Mouse (Mus musculus): ENCODE data around the gene Ggt6. TPM values are rescaled to one million over a fixed set of nuclear protein-coding genes. Genes with fewer than 3 reads are reported as not detected.

The Ggt6 gene
- polyA plus RNA-seq, 1 experiment from 2014 or later: 0.79 TPM

- H3K9me3 ChIP-seq (ENCODE audit: low read length): no peaks in the 10 kb centered on the region
- 69% methylated on average over 5 of the region's 5 CpGs for WGBS (ENCODE audit: insufficient replicate concordance)
- H3K9ac ChIP-seq (replicated peaks): no peak overlapping the region
- H3K4me3 ChIP-seq (ENCODE audit: low read depth, low read length): no peak overlapping the region
- no peak for ATAC-seq
- TF ChIP-seq CTCF (IDR thresholded peaks at IDR 0.05; ENCODE audit: low read depth) (no peak), EP300 (IDR thresholded peaks at IDR 0.05; ENCODE audit: low read depth) (no peak)
- H3K27ac ChIP-seq (ENCODE audit: low read depth): no peak overlapping the region
- H3K27me3 ChIP-seq (ENCODE audit: insufficient read depth, low read length): no peaks in the 10 kb centered on the region
- DNase-seq: no peak
- H3K36me3 ChIP-seq (replicated peaks; ENCODE audit: insufficient read depth, low read length): no peaks in the 10 kb centered on the region
- H3K4me2 ChIP-seq (ENCODE audit: low read depth, low read length): no peak overlapping the region
- no peaks in the 10 kb centered on the region for H3K4me1 ChIP-seq (ENCODE audit: insufficient read depth)
Measured at GRCm38 (mm10) chr11:72402017-72402416, 33.3 kb upstream of the Ggt6 start.

GRCm38 (mm10) chr11:72402969-72403368 is 32.4 kb upstream of the Ggt6 start:
- Histone ChIP-seq H3K9ac (replicated peaks) (no peak overlapping the region), H3K4me2 (ENCODE audit: low read depth, low read length) (no peak overlapping the region), H3K4me1 (ENCODE audit: insufficient read depth) (no peaks in the 10 kb centered on the region), H3K36me3 (replicated peaks; ENCODE audit: insufficient read depth, low read length) (no peaks in the 10 kb centered on the region), H3K4me3 (ENCODE audit: low read depth, low read length) (no peak overlapping the region), H3K27me3 (ENCODE audit: insufficient read depth, low read length) (no peaks in the 10 kb centered on the region), H3K27ac (ENCODE audit: low read depth) (no peak overlapping the region), H3K9me3 (ENCODE audit: low read length) (no peaks in the 10 kb centered on the region)
- 83% methylated on average over 11 of the region's 12 CpGs for WGBS (ENCODE audit: insufficient replicate concordance)
- TF ChIP-seq EP300 (IDR thresholded peaks at IDR 0.05; ENCODE audit: low read depth): no peak
- TF ChIP-seq CTCF (IDR thresholded peaks at IDR 0.05; ENCODE audit: low read depth): no peak
- DNase-seq (no peak), ATAC-seq (no peak)

GRCm38 (mm10) chr11:72405532-72405931 is 29.8 kb upstream of the Ggt6 start:
- no peaks in the 10 kb centered on the region for H3K9me3 ChIP-seq (ENCODE audit: low read length)
- H3K9ac ChIP-seq (replicated peaks): no peak overlapping the region
- H3K36me3 ChIP-seq (replicated peaks; ENCODE audit: insufficient read depth, low read length): no peaks in the 10 kb centered on the region
- H3K4me3 ChIP-seq (ENCODE audit: low read depth, low read length): no peak overlapping the region
- H3K27me3 ChIP-seq (ENCODE audit: insufficient read depth, low read length): no peaks in the 10 kb centered on the region
- TF ChIP-seq EP300 (IDR thresholded peaks at IDR 0.05; ENCODE audit: low read depth): no peak
- no peak for TF ChIP-seq CTCF (IDR thresholded peaks at IDR 0.05; ENCODE audit: low read depth)
- H3K4me2 ChIP-seq (ENCODE audit: low read depth, low read length): no peak overlapping the region
- H3K27ac ChIP-seq (ENCODE audit: low read depth): no peak overlapping the region
- ATAC-seq (no peak), DNase-seq (no peak)
- 66% methylated on average over 4 of the region's 4 CpGs for WGBS (ENCODE audit: insufficient replicate concordance)
- H3K4me1 ChIP-seq (ENCODE audit: insufficient read depth): no peaks in the 10 kb centered on the region

- H3K27me3 ChIP-seq (ENCODE audit: insufficient read depth, low read length): peaks cover 4% of the 10 kb centered on the region; the same call in 1 of the 2 replicates
- no peak overlapping the region for H3K27ac ChIP-seq (ENCODE audit: low read depth)
- no peak for ATAC-seq
- WGBS (ENCODE audit: insufficient replicate concordance): 64% methylated on average over 8 of the region's 8 CpGs
- H3K36me3 ChIP-seq (replicated peaks; ENCODE audit: insufficient read depth, low read length): no peaks in the 10 kb centered on the region
- H3K4me2 ChIP-seq (ENCODE audit: low read depth, low read length): no peak overlapping the region
- DNase-seq: no peak
- H3K4me1 ChIP-seq (ENCODE audit: insufficient read depth): peaks cover 4% of the 10 kb centered on the region; the same call in 1 of the 2 replicates
- no peak overlapping the region for H3K9ac ChIP-seq (replicated peaks)
- no peak overlapping the region for H3K4me3 ChIP-seq (ENCODE audit: low read depth, low read length)
- TF ChIP-seq EP300 (IDR thresholded peaks at IDR 0.05; ENCODE audit: low read depth): no peak
- no peak for TF ChIP-seq CTCF (IDR thresholded peaks at IDR 0.05; ENCODE audit: low read depth)
- H3K9me3 ChIP-seq (ENCODE audit: low read length): no peaks in the 10 kb centered on the region
Measured at GRCm38 (mm10) chr11:72406079-72406675, 29.1 kb upstream of the Ggt6 start.

GRCm38 (mm10) chr11:72407081-72407480 is 28.2 kb upstream of the Ggt6 start:
- no peak for TF ChIP-seq CTCF (IDR thresholded peaks at IDR 0.05; ENCODE audit: low read depth)
- no peak for TF ChIP-seq EP300 (IDR thresholded peaks at IDR 0.05; ENCODE audit: low read depth)
- Histone ChIP-seq H3K36me3 (replicated peaks; ENCODE audit: insufficient read depth, low read length) (no peaks in the 10 kb centered on the region), H3K4me1 (ENCODE audit: insufficient read depth) (peaks cover 11% of the 10 kb centered on the region), H3K27me3 (ENCODE audit: insufficient read depth, low read length) (peaks cover 8% of the 10 kb centered on the region; the same call in 1 of the 2 replicates), H3K27ac (ENCODE audit: low read depth) (no peak overlapping the region), H3K4me2 (ENCODE audit: low read depth, low read length) (no peak overlapping the region), H3K9ac (replicated peaks) (no peak overlapping the region), H3K9me3 (ENCODE audit: low read length) (no peaks in the 10 kb centered on the region), H3K4me3 (ENCODE audit: low read depth, low read length) (no peak overlapping the region)
- no peak for DNase-seq
- 26% methylated on average over 3 of the region's 3 CpGs for WGBS (ENCODE audit: insufficient replicate concordance)
- ATAC-seq: no peak

- 32% methylated on average over 7 of the region's 7 CpGs for WGBS (ENCODE audit: insufficient replicate concordance)
Measured at GRCm38 (mm10) chr11:72407574-72407973, 27.8 kb upstream of the Ggt6 start.

More at GRCm38 (mm10) chr11:72407574-72407973, 27.8 kb upstream of the Ggt6 start:
- DNase-seq: no peak
- Histone ChIP-seq H3K27ac (ENCODE audit: low read depth) (no peak overlapping the region), H3K4me2 (ENCODE audit: low read depth, low read length) (no peak overlapping the region), H3K9ac (replicated peaks) (no peak overlapping the region), H3K4me3 (ENCODE audit: low read depth, low read length) (no peak overlapping the region), H3K9me3 (ENCODE audit: low read length) (no peaks in the 10 kb centered on the region), H3K4me1 (ENCODE audit: insufficient read depth) (peaks cover 11% of the 10 kb centered on the region), H3K36me3 (replicated peaks; ENCODE audit: insufficient read depth, low read length) (no peaks in the 10 kb centered on the region), H3K27me3 (ENCODE audit: insufficient read depth, low read length) (peaks cover 8% of the 10 kb centered on the region; the same call in 1 of the 2 replicates)
- TF ChIP-seq CTCF (IDR thresholded peaks at IDR 0.05; ENCODE audit: low read depth) (no peak), EP300 (IDR thresholded peaks at IDR 0.05; ENCODE audit: low read depth) (0 out of 2 replicates have a peak, but pooled peaks have one; percentile 18)
- no peak for ATAC-seq

Measured in liver, postnatal 0 days (tissue).